Mouse (Mus musculus) left cerebral cortex, postnatal 4 days (tissue): ENCODE measurements around the gene Trmt2a. TPM values are rescaled to one million over a fixed set of nuclear protein-coding genes. Genes with fewer than 3 reads are reported as not detected.
"Not testable (repeated sequence)": the region's sequence is repeated elsewhere in the genome, so short reads cannot be mapped to it uniquely, and the experiment has no call there.

ENCODE experiments used
- DNase-seq: peaks from one replicate; pipeline ENCODE4 v3.0.0-alpha.2; 2022
- intact Hi-C: fragments of 180-260 bp; cut with DNase I; formaldehyde crosslinking; loops from one replicate; pipeline ENCODE4 v1.15.1; 2025
- microRNA-seq: library from miRNA; unstranded; fragments of <30 nt; microRNA quantifications from one replicate; pipeline ENCODE4 v1.2.0, GENCODE M21; 2022
- total RNA-seq, 2 experiments: library from RNA; stranded (reverse); gene quantifications; 2 replicates each; pipeline ENCODE4 v1.2.3; 2021

Gene Trmt2a
- total RNA-seq, 2 experiments from 2014 or later, result 59.3 to 62.3 TPM

GRCm38 (mm10) chr16:18275166-18275565 lies 26.7 kb downstream of the Trmt2a start:
- no peak for DNase-seq
- intact Hi-C loops, result no loop called here

DNA sequence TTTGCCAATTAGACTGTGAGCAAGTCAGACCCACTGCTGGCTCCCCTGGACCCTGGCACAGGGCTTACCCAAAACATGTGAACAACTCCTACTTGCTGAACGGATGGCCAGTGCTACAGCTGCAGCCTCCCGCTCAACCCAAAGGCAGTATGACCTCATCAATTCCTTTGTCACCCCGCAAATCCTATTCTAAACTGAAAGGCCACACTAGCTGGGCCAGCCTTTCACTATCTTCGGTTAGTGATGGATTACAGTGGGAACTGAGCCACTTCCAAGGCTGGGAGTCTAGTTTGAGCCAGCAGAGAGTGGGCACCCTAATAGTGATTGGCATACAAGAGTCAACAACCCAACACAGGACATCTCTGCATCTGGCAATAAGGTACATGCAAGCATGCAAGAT lies 39.7 kb downstream of the Trmt2a start:
- peak; percentile 12 for DNase-seq
- intact Hi-C loops, result loop anchor here (5.0 kb wide), 1 partner anchor 36 kb away; no protein-coding TSS in a partner anchor

DNA sequence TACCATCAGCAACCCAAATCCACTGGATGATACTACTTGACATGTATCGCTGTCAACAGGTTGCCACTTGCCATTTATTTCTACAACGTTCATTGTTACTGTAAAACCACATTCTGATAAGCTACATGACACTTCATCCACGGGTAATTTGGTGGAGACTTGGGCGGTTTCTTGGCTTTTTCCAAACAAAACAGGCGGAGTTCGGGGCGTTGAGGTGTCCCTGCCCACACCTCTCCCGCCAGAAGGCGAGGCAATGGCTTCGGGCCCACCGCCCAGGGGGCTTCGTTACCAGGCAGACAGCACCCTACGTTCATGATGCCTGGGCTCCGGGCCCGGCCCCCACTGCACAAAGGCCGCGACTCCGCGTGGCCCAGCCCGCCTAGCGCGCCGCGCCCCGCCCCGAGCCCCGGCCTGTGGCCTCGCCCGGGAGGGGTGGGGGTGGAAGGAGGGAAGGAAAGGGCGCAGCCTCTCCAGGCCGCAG lies 40.1 kb downstream of the Trmt2a start:
- peak; percentile 66 for DNase-seq
- intact Hi-C loops, result loop anchor here (5.0 kb wide), 1 partner anchor 36 kb away; no protein-coding TSS in a partner anchor

DNA sequence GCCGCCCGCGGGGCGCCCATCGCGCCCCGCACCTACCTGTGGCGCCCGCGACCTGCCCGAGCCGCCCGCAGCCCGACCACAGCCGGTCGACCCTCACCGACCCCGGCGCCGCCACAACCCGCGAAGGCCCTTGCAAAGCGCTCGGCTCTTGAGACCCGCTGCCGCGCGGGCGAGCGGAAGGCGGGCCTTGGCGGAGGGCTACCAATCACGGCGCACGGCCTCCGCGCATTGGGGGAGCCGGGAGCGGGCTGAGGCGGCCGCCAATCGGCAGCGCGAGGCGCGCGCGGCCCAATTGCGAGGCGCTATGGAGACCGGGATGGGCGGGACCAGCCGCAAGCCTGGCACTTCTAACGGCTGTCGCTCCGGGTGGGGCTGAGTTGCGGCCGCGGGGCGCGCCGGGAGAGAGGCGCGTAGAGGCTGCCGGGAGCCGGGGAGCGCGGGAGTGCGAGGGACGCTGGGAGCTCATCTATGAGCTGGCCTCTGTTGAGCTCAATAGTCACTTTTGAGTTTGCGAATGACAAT lies 40.6 kb downstream of the Trmt2a start, which contains the start of gene Dgcr8:
Gene Dgcr8 (minus strand): TSS at position 180 of the 522 bp plus-strand sequence.
- intact Hi-C loops, result loop anchor here (5.0 kb wide), 1 partner anchor 37 kb away; no protein-coding TSS in a partner anchor
- peak; percentile 99 for DNase-seq

DNA sequence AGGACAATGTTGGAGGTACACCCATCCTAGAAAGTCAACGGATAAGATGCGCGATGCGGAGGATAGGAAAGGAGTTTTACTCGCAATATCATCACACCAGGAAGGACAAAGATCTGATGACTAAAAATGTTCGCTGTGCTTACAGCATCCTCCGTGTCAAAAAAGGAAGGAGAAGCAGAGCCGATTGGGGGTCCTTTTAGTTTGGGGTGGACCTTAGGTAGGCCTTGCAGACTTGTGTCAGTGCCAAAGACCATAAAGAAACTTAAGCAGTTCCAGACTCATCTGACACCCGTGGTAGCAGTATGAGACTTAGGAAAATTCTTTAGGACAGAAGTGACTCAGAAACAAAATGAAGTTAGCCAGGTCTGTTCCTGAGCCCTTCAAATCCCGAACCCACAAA lies 41.1 kb downstream of the Trmt2a start:
- not testable (repeated sequence) for DNase-seq
- intact Hi-C loops, result loop anchor here (5.0 kb wide), 1 partner anchor 37 kb away; no protein-coding TSS in a partner anchor

Small RNA genes lying within 50 kb of the gene (microRNA-seq; reads per million reads assigned to microRNA genes)
- not detected for gene Gm24572
- gene Mir1306, result 371 reads per million, percentile 65 among the genes with 10 or more reads in this experiment

Other genes starting within 250 kb of the Trmt2a start
- gene Dgcr6, start 195.8 kb upstream of the Trmt2a start, total RNA-seq, result 10 to 100 TPM; 80.9 to 85.8 TPM
- gene Prodh, start 158.5 kb upstream of the Trmt2a start, total RNA-seq, result 1 to 10 TPM; 4.8 to 6.4 TPM
- 10 to 100 TPM; 63.1 to 63.3 TPM for gene Rtn4r, start 121.0 kb upstream of the Trmt2a start, total RNA-seq
- not detected for gene Ccdc188, start 30.8 kb upstream of the Trmt2a start, total RNA-seq
- gene Zdhhc8, start 13.5 kb upstream of the Trmt2a start, total RNA-seq, result 10 to 100 TPM; 53.8 to 54.4 TPM
- gene Ranbp1, start 53 bp downstream of the Trmt2a start, total RNA-seq, result 100 to 1,000 TPM; 158 to 160 TPM
- gene Gm49776, start 9.6 kb downstream of the Trmt2a start, total RNA-seq, result not detected
- gene Dgcr8, start 40.6 kb downstream of the Trmt2a start, total RNA-seq, result 10 to 100 TPM; 55.6 to 58.4 TPM
- gene Tango2, start 99.4 kb downstream of the Trmt2a start, total RNA-seq, result 10 to 100 TPM; 75.0 to 84.7 TPM
- 10 to 100 TPM; 74.7 to 80.3 TPM for gene Arvcf, start 99.5 kb downstream of the Trmt2a start, total RNA-seq
- 10 to 100 TPM; 22.2 to 24.0 TPM for gene Txnrd2, start 177.7 kb downstream of the Trmt2a start, total RNA-seq
- 10 to 100 TPM; 55.5 to 57.3 TPM for gene Comt, start 178.2 kb downstream of the Trmt2a start, total RNA-seq